Mouse (Mus musculus) olfactory bulb, adult 2 months (tissue): Measurements from ENCODE around the gene Rasa2.

ENCODE experiments used
- CTCF ChIP-seq: fragments of 200-500 bp; IDR thresholded peaks from 2 replicates; pipeline ENCODE4 v1.5.1; 2012; ENCODE audit warnings: low read depth, mild to moderate bottlenecking, low read length, moderate library complexity; ENCODE audit not compliant: insufficient read depth
- POLR2A ChIP-seq: fragments of 200-500 bp; IDR thresholded peaks from 2 replicates; pipeline ENCODE4 v1.6.1; 2012; ENCODE audit warnings: mild to moderate bottlenecking, low read depth, low read length, moderate library complexity; ENCODE audit not compliant: insufficient read depth

GRCm38 (mm10) chr9:96637157-96637548 is 5.7 kb upstream of the Rasa2 start:
- TF ChIP-seq CTCF = no peak
- TF ChIP-seq POLR2A = no peak
